Mouse (Mus musculus): Measurements from ENCODE around the gene Rab14.

- no peak for TF ChIP-seq CTCF (IDR thresholded peaks at IDR 0.05; ENCODE audit: control insufficient read depth, insufficient read depth, low read length)
- no peak for TF ChIP-seq POLR2A (IDR thresholded peaks at IDR 0.05; ENCODE audit: borderline replicate concordance, control insufficient read depth, low read depth, low read length)
Observed at GRCm38 (mm10) chr2:35131491-35131890, 69.4 kb downstream of the Rab14 start.
